Mouse (Mus musculus) forebrain, embryonic 13.5 days (tissue): ENCODE measurements at regions not wholly inside any gene's neighbourhood (a gene's known extent, or its start where the extent isn't known, plus 50 kb on each side); places are given as distances from the start of the nearest gene placed in this dataset.

Experiments
- ATAC-seq: fragments of 200-750 bp; cut with Nextera tagmentation; 2 replicates; pipeline ENCODE4 v1.8.0; 2017
- H3K27ac ChIP-seq: fragments of 300-500 bp; sonication (generic); 2 replicates; pipeline ENCODE4 v1.5.1; 2015; ENCODE audit warnings: inconsistent platforms, mild to moderate bottlenecking, moderate library complexity
- H3K27me3 ChIP-seq: fragments of 300-500 bp; sonication (generic); 2 replicates; pipeline ENCODE4 v1.6.1; 2015; ENCODE audit warnings: mild to moderate bottlenecking, inconsistent platforms
- H3K36me3 ChIP-seq: fragments of 300-500 bp; sonication (generic); 2 replicates; pipeline ENCODE4 v1.6.1; 2015; ENCODE audit warnings: mild to moderate bottlenecking, inconsistent platforms; ENCODE audit not compliant: poor library complexity, severe bottlenecking
- H3K4me1 ChIP-seq: fragments of 300-500 bp; sonication (generic); 2 replicates; pipeline ENCODE4 v1.6.1; 2015; ENCODE audit warnings: inconsistent platforms
- H3K4me2 ChIP-seq: fragments of 300-500 bp; sonication (generic); 2 replicates; pipeline ENCODE4 v1.6.1; 2015; ENCODE audit warnings: inconsistent platforms, mild to moderate bottlenecking, moderate library complexity
- H3K4me3 ChIP-seq: fragments of 300-500 bp; sonication (generic); 2 replicates; pipeline ENCODE4 v1.5.1; 2015; ENCODE audit warnings: mild to moderate bottlenecking, inconsistent platforms
- H3K9ac ChIP-seq: fragments of 300-500 bp; sonication (generic); 2 replicates; pipeline ENCODE4 v1.6.1; 2015; ENCODE audit warnings: mild to moderate bottlenecking, inconsistent platforms
- H3K9me3 ChIP-seq: fragments of 300-500 bp; sonication (generic); replicated peaks from 2 replicates; pipeline ENCODE4 v1.6.1; 2016; ENCODE audit warnings: inconsistent platforms
- WGBS: fragments of 180-500 bp; shearing (Covaris S2); methylation state at CpG from one replicate; pipeline ENCODE4 v1.1.7; 2015; 5-methylcytosine and 5-hydroxymethylcytosine counted together

GRCm38 (mm10) chr1:119248776-119249495, 173.1 kb downstream of the Inhbb start:
- Histone ChIP-seq H3K4me3 (no peak overlapping the region), H3K9me3 (no peaks in the 10 kb centered on the region), H3K9ac (no peak overlapping the region), H3K4me1 (0 out of 2 replicates have a peak, but pooled peaks cover 3% of the 10 kb centered on the region), H3K36me3 (no peaks in the 10 kb centered on the region), H3K4me2 (no peak overlapping the region), H3K27ac (no peak overlapping the region), H3K27me3 (no peaks in the 10 kb centered on the region)
- 89% methylated on average over 5 of the region's 5 CpGs for WGBS
- no peak for ATAC-seq

GRCm38 (mm10) chr1:119247117-119247516, 174.9 kb downstream of the Inhbb start:
- Histone ChIP-seq H3K4me2 (no peak overlapping the region), H3K27me3 (no peaks in the 10 kb centered on the region), H3K9ac (no peak overlapping the region), H3K4me3 (no peak overlapping the region), H3K9me3 (no peaks in the 10 kb centered on the region), H3K27ac (no peak overlapping the region), H3K36me3 (no peaks in the 10 kb centered on the region), H3K4me1 (no peaks in the 10 kb centered on the region)
- no peak for ATAC-seq
- 82% methylated on average over 3 of the region's 3 CpGs for WGBS

- no peak overlapping the region for H3K4me2 ChIP-seq
- no peak overlapping the region for H3K27ac ChIP-seq
- 48% methylated on average over 10 of the region's 10 CpGs for WGBS
- no peak overlapping the region for H3K4me3 ChIP-seq
- H3K9ac ChIP-seq = no peak overlapping the region
- H3K9me3 ChIP-seq = no peaks in the 10 kb centered on the region
- no peak for ATAC-seq
- no peaks in the 10 kb centered on the region for H3K4me1 ChIP-seq
- no peaks in the 10 kb centered on the region for H3K27me3 ChIP-seq
- no peaks in the 10 kb centered on the region for H3K36me3 ChIP-seq
Measured at GRCm38 (mm10) chr1:119238463-119238862, 183.6 kb downstream of the Inhbb start.

- Histone ChIP-seq H3K4me1 (no peaks in the 10 kb centered on the region), H3K9me3 (0 out of 2 replicates have a peak, but pooled peaks cover 7% of the 10 kb centered on the region), H3K9ac (no peak overlapping the region), H3K36me3 (no peaks in the 10 kb centered on the region), H3K27me3 (no peaks in the 10 kb centered on the region), H3K27ac (no peak overlapping the region), H3K4me3 (no peak overlapping the region), H3K4me2 (no peak overlapping the region)
- no peak for ATAC-seq
- 72% methylated on average over 3 of the region's 3 CpGs for WGBS
Measured at GRCm38 (mm10) chr1:119236787-119237186, 183.4 kb upstream of the Gli2 start.

GRCm38 (mm10) chr1:119234449-119234848, 181.0 kb upstream of the Gli2 start:
- no peak overlapping the region for H3K9ac ChIP-seq
- ATAC-seq = no peak
- H3K4me1 ChIP-seq = no peaks in the 10 kb centered on the region
- 0 out of 2 replicates have a peak, but pooled peaks cover 7% of the 10 kb centered on the region for H3K9me3 ChIP-seq
- no peak overlapping the region for H3K27ac ChIP-seq
- H3K4me2 ChIP-seq = no peak overlapping the region
- no peak overlapping the region for H3K4me3 ChIP-seq
- H3K27me3 ChIP-seq = no peaks in the 10 kb centered on the region
- WGBS = 86% methylated on average over 9 of the region's 9 CpGs
- no peaks in the 10 kb centered on the region for H3K36me3 ChIP-seq

- H3K4me3 ChIP-seq = no peak overlapping the region
- no peaks in the 10 kb centered on the region for H3K9me3 ChIP-seq
- H3K27me3 ChIP-seq = no peaks in the 10 kb centered on the region
- no peak overlapping the region for H3K27ac ChIP-seq
- ATAC-seq = no peak
- H3K36me3 ChIP-seq = no peaks in the 10 kb centered on the region
- no peaks in the 10 kb centered on the region for H3K4me1 ChIP-seq
- 82% methylated on average over 2 of the region's 2 CpGs for WGBS
- no peak overlapping the region for H3K4me2 ChIP-seq
- H3K9ac ChIP-seq = no peak overlapping the region
Measured at GRCm38 (mm10) chr1:119226996-119227395, 173.6 kb upstream of the Gli2 start.

GRCm38 (mm10) chr1:119223876-119224275, 170.5 kb upstream of the Gli2 start:
- no peak overlapping the region for H3K27ac ChIP-seq
- 86% methylated on average over 8 of the region's 8 CpGs for WGBS
- no peaks in the 10 kb centered on the region for H3K4me1 ChIP-seq
- no peak overlapping the region for H3K9ac ChIP-seq
- ATAC-seq = no peak
- no peaks in the 10 kb centered on the region for H3K27me3 ChIP-seq
- no peak overlapping the region for H3K4me3 ChIP-seq
- H3K36me3 ChIP-seq = no peaks in the 10 kb centered on the region
- no peak overlapping the region for H3K4me2 ChIP-seq
- H3K9me3 ChIP-seq = no peaks in the 10 kb centered on the region

- no peak overlapping the region for H3K27ac ChIP-seq
- no peaks in the 10 kb centered on the region for H3K36me3 ChIP-seq
- no peak for ATAC-seq
- no peaks in the 10 kb centered on the region for H3K9me3 ChIP-seq
- no peaks in the 10 kb centered on the region for H3K4me1 ChIP-seq
- no peaks in the 10 kb centered on the region for H3K27me3 ChIP-seq
- 88% methylated on average over 6 of the region's 6 CpGs for WGBS
- H3K9ac ChIP-seq = no peak overlapping the region
- H3K4me2 ChIP-seq = no peak overlapping the region
- H3K4me3 ChIP-seq = no peak overlapping the region
Measured at GRCm38 (mm10) chr1:119221901-119222300, 168.5 kb upstream of the Gli2 start.

- Histone ChIP-seq H3K4me2 (no peak overlapping the region), H3K9me3 (no peaks in the 10 kb centered on the region), H3K36me3 (no peaks in the 10 kb centered on the region), H3K9ac (no peak overlapping the region), H3K4me1 (no peaks in the 10 kb centered on the region), H3K27ac (no peak overlapping the region), H3K4me3 (no peak overlapping the region), H3K27me3 (no peaks in the 10 kb centered on the region)
- no peak for ATAC-seq
- 87% methylated on average over 7 of the region's 7 CpGs for WGBS
Measured at GRCm38 (mm10) chr1:119221012-119221411, 167.6 kb upstream of the Gli2 start.

- Histone ChIP-seq H3K9ac (no peak overlapping the region), H3K27me3 (no peaks in the 10 kb centered on the region), H3K4me3 (no peak overlapping the region), H3K27ac (no peak overlapping the region), H3K9me3 (no peaks in the 10 kb centered on the region), H3K4me1 (no peaks in the 10 kb centered on the region), H3K4me2 (no peak overlapping the region), H3K36me3 (no peaks in the 10 kb centered on the region)
- ATAC-seq = no peak
- WGBS = 80% methylated on average over 10 of the region's 10 CpGs
Measured at GRCm38 (mm10) chr1:119219817-119220216, 166.4 kb upstream of the Gli2 start.

- ATAC-seq = no peak
- WGBS = 58% methylated on average over 4 of the region's 4 CpGs
- Histone ChIP-seq H3K9me3 (no peaks in the 10 kb centered on the region), H3K27me3 (no peaks in the 10 kb centered on the region), H3K9ac (no peak overlapping the region), H3K27ac (no peak overlapping the region), H3K4me2 (no peak overlapping the region), H3K4me3 (no peak overlapping the region), H3K4me1 (no peaks in the 10 kb centered on the region), H3K36me3 (no peaks in the 10 kb centered on the region)
Measured at GRCm38 (mm10) chr1:119217387-119217786, 164.0 kb upstream of the Gli2 start.

- H3K27me3 ChIP-seq = no peaks in the 10 kb centered on the region
- H3K4me1 ChIP-seq = no peaks in the 10 kb centered on the region
- 70% methylated on average over 7 of the region's 7 CpGs for WGBS
- H3K9ac ChIP-seq = no peak overlapping the region
- no peak overlapping the region for H3K27ac ChIP-seq
- no peaks in the 10 kb centered on the region for H3K36me3 ChIP-seq
- H3K4me3 ChIP-seq = no peak overlapping the region
- H3K9me3 ChIP-seq = no peaks in the 10 kb centered on the region
- no peak for ATAC-seq
- no peak overlapping the region for H3K4me2 ChIP-seq
Measured at GRCm38 (mm10) chr1:119209607-119210007, 156.2 kb upstream of the Gli2 start.

GRCm38 (mm10) chr1:119202456-119202855, 149.0 kb upstream of the Gli2 start:
- no peak overlapping the region for H3K27ac ChIP-seq
- H3K9me3 ChIP-seq = no peaks in the 10 kb centered on the region
- H3K4me3 ChIP-seq = no peak overlapping the region
- H3K27me3 ChIP-seq = no peaks in the 10 kb centered on the region
- no peak overlapping the region for H3K4me2 ChIP-seq
- no peak overlapping the region for H3K9ac ChIP-seq
- H3K4me1 ChIP-seq = peaks cover 5% of the 10 kb centered on the region; the same call in 1 of the 2 replicates
- 62% methylated on average over 6 of the region's 6 CpGs for WGBS
- peak; percentile 74; the same call in 1 of the 2 replicates for ATAC-seq
- no peaks in the 10 kb centered on the region for H3K36me3 ChIP-seq
